Mouse (Mus musculus) midbrain, embryonic 16.5 days (tissue): ENCODE data around the gene Krt78. TPM values are rescaled to one million over a fixed set of nuclear protein-coding genes. Genes with fewer than 3 reads are reported as not detected.

Experiments used
- ATAC-seq: fragments of 200-750 bp; cut with Nextera tagmentation; 2 replicates; pipeline ENCODE4 v1.8.0; 2017; ENCODE audit warnings: moderate TSS enrichment
- H3K27ac ChIP-seq: fragments of 300-500 bp; sonication (generic); 2 replicates; pipeline ENCODE4 v1.5.1; 2014; ENCODE audit warnings: mild to moderate bottlenecking, low read length, mixed read lengths
- H3K27me3 ChIP-seq: fragments of 300-500 bp; sonication (generic); 2 replicates; pipeline ENCODE4 v1.6.1; 2014; ENCODE audit warnings: low read depth, low read length, mixed read lengths; ENCODE audit not compliant: control insufficient read depth, insufficient read depth
- H3K36me3 ChIP-seq: fragments of 300-500 bp; sonication (generic); 2 replicates; pipeline ENCODE4 v1.6.1; 2014; ENCODE audit warnings: mild to moderate bottlenecking, low read length, moderate library complexity, mixed read lengths; ENCODE audit not compliant: control insufficient read depth, insufficient read depth
- H3K4me1 ChIP-seq: fragments of 300-500 bp; sonication (generic); 2 replicates; pipeline ENCODE4 v1.6.1; 2014; ENCODE audit warnings: mild to moderate bottlenecking, low read length, mixed read lengths; ENCODE audit not compliant: control insufficient read depth, insufficient read depth
- H3K4me2 ChIP-seq: fragments of 300-500 bp; sonication (generic); 2 replicates; pipeline ENCODE4 v1.6.1; 2014; ENCODE audit warnings: mild to moderate bottlenecking, low read length, mixed read lengths
- H3K4me3 ChIP-seq: fragments of 300-500 bp; sonication (generic); 2 replicates; pipeline ENCODE4 v1.5.1; 2014; ENCODE audit warnings: low read depth, mild to moderate bottlenecking, low read length, moderate library complexity, mixed read lengths
- H3K9ac ChIP-seq: fragments of 300-500 bp; sonication (generic); 2 replicates; pipeline ENCODE4 v1.6.1; 2014; ENCODE audit warnings: low read depth, low read length, mixed read lengths
- H3K9me3 ChIP-seq: fragments of 300-500 bp; sonication (generic); replicated peaks from 2 replicates; pipeline ENCODE4 v1.6.1; 2014; ENCODE audit warnings: mild to moderate bottlenecking, low read length, mixed read lengths; ENCODE audit not compliant: control insufficient read depth, poor library complexity, severe bottlenecking
- WGBS: fragments of 180-500 bp; shearing (Covaris S2); extraction: QIAGEN DNeasy Blood & Tissue Kit; methylation state at CpG from one replicate; pipeline ENCODE4 v1.1.7; 2014; 5-methylcytosine and 5-hydroxymethylcytosine counted together
- polyA plus RNA-seq: library from polyadenylated mRNA; unstranded; fragments of >200 nt; fragmentation: Nextera tagmentation; extraction: Ambion mirVana; gene quantifications from 2 replicates; pipeline ENCODE4 v1.2.1, GENCODE M21; 2015

Gene Krt78
- polyA plus RNA-seq, 1 experiment from 2014 or later, result not detected

- H3K9me3 ChIP-seq, result no peaks in the 10 kb centered on the region
- no peak overlapping the region for H3K9ac ChIP-seq
- H3K36me3 ChIP-seq, result no peaks in the 10 kb centered on the region
- no peak overlapping the region for H3K4me3 ChIP-seq
- no peak overlapping the region for H3K4me2 ChIP-seq
- no peak overlapping the region for H3K27ac ChIP-seq
- no peak for ATAC-seq
- peaks cover 4% of the 10 kb centered on the region; the same call in 1 of the 2 replicates for H3K4me1 ChIP-seq
- H3K27me3 ChIP-seq, result no peaks in the 10 kb centered on the region
- 76% methylated on average over 1 of the region's 1 CpGs for WGBS
Observed at GRCm38 (mm10) chr15:101925041-101925440, 29.0 kb downstream of the Krt78 start.

- ATAC-seq, result no peak
- Histone ChIP-seq H3K4me2 (no peak within 1 kb of the TSS), H3K27me3 (no peaks in the 10 kb centered on the region), H3K9me3 (no peaks in the 10 kb centered on the region), H3K9ac (no peak within 1 kb of the TSS), H3K27ac (no peak within 1 kb of the TSS), H3K36me3 (no peaks in the 10 kb centered on the region), H3K4me3 (no peak within 1 kb of the TSS), H3K4me1 (peaks cover 2% of the 10 kb centered on the region; the same call in 1 of the 2 replicates)
- 81% methylated on average over 11 of the region's 11 CpGs for WGBS
Observed at GRCm38 (mm10) chr15:101924635-101925034, 29.5 kb downstream of the Krt78 start, which contains the start of gene Krt4. Gene Krt4 (minus strand): TSS chr15:101924735.

- no peak for ATAC-seq
- H3K27ac ChIP-seq, result no peak overlapping the region
- H3K4me1 ChIP-seq, result no peaks in the 10 kb centered on the region
- 94% methylated on average over 2 of the region's 2 CpGs for WGBS
- no peaks in the 10 kb centered on the region for H3K36me3 ChIP-seq
- no peak overlapping the region for H3K4me3 ChIP-seq
- H3K27me3 ChIP-seq, result no peaks in the 10 kb centered on the region
- no peak overlapping the region for H3K4me2 ChIP-seq
- no peaks in the 10 kb centered on the region for H3K9me3 ChIP-seq
- H3K9ac ChIP-seq, result no peak overlapping the region
Observed at GRCm38 (mm10) chr15:101922296-101922695, 31.8 kb downstream of the Krt78 start.

- Histone ChIP-seq H3K4me2 (no peak overlapping the region), H3K27ac (no peak overlapping the region), H3K9me3 (no peaks in the 10 kb centered on the region), H3K9ac (no peak overlapping the region), H3K4me3 (no peak overlapping the region), H3K4me1 (no peaks in the 10 kb centered on the region), H3K27me3 (no peaks in the 10 kb centered on the region), H3K36me3 (no peaks in the 10 kb centered on the region)
- WGBS, result 71% methylated on average over 2 of the region's 2 CpGs
- ATAC-seq, result no peak
Observed at GRCm38 (mm10) chr15:101916072-101916471, 38.0 kb downstream of the Krt78 start.

GRCm38 (mm10) chr15:101904849-101905248, 49.2 kb downstream of the Krt78 start:
- Histone ChIP-seq H3K4me3 (no peak overlapping the region), H3K4me1 (no peaks in the 10 kb centered on the region), H3K4me2 (no peak overlapping the region), H3K9ac (no peak overlapping the region), H3K36me3 (no peaks in the 10 kb centered on the region), H3K9me3 (no peaks in the 10 kb centered on the region), H3K27me3 (no peaks in the 10 kb centered on the region), H3K27ac (no peak overlapping the region)
- no peak for ATAC-seq
- WGBS, result 79% methylated on average over 5 of the region's 5 CpGs

GRCm38 (mm10) chr15:101902171-101903149, 51.6 kb downstream of the Krt78 start:
- Histone ChIP-seq H3K36me3 (no peaks in the 10 kb centered on the region), H3K9me3 (no peaks in the 10 kb centered on the region), H3K4me3 (no peak overlapping the region), H3K27ac (no peak overlapping the region), H3K27me3 (no peaks in the 10 kb centered on the region), H3K9ac (no peak overlapping the region), H3K4me2 (no peak overlapping the region), H3K4me1 (no peaks in the 10 kb centered on the region)
- WGBS, result 45% methylated on average over 12 of the region's 12 CpGs
- no peak for ATAC-seq

Other genes starting within 250 kb of the Krt78 start
- gene Krt5, start 241.4 kb downstream of the Krt78 start, polyA plus RNA-seq, result 0.08 TPM in 1 of 2 replicates, not detected in the other
- gene Krt71, start 211.2 kb downstream of the Krt78 start, polyA plus RNA-seq, result 0.09 and 0.21 TPM in 2 replicates
- gene Krt72, start 167.8 kb downstream of the Krt78 start, polyA plus RNA-seq, result not detected in 2 replicates
- 0.31 and 0.43 TPM in 2 replicates for gene Krt73, start 151.9 kb downstream of the Krt78 start, polyA plus RNA-seq
- not detected in 2 replicates for gene Krt2, start 136.1 kb downstream of the Krt78 start, polyA plus RNA-seq
- 14.5 and 14.7 TPM in 2 replicates for gene Krt1, start 103.5 kb downstream of the Krt78 start, polyA plus RNA-seq
- gene Krt77, start 84.6 kb downstream of the Krt78 start, polyA plus RNA-seq, result 0.45 and 0.73 TPM in 2 replicates
- 0.13 TPM in 1 of 2 replicates, not detected in the other for gene Krt76, start 61.4 kb downstream of the Krt78 start, polyA plus RNA-seq
- gene Krt4, start 29.6 kb downstream of the Krt78 start, polyA plus RNA-seq, result not detected in 2 replicates
- gene Krt79, start 14.0 kb downstream of the Krt78 start, polyA plus RNA-seq, result 0.25 and 0.51 TPM in 2 replicates
- gene Krt8, start 50.2 kb upstream of the Krt78 start, polyA plus RNA-seq, result 2.2 TPM in 2 replicates
- 3.8 and 5.1 TPM in 2 replicates for gene Krt18, start 73.9 kb upstream of the Krt78 start, polyA plus RNA-seq
- gene Eif4b, start 119.5 kb upstream of the Krt78 start, polyA plus RNA-seq, result 87.3 and 90.0 TPM in 2 replicates
- gene Tns2, start 146.1 kb upstream of the Krt78 start, polyA plus RNA-seq, result 7.4 and 9.4 TPM in 2 replicates
- gene Spryd3, start 181.9 kb upstream of the Krt78 start, polyA plus RNA-seq, result 81.1 and 95.9 TPM in 2 replicates
- gene Igfbp6, start 190.1 kb upstream of the Krt78 start, polyA plus RNA-seq, result 2.5 and 3.1 TPM in 2 replicates
- gene Soat2, start 196.2 kb upstream of the Krt78 start, polyA plus RNA-seq, result 0.21 TPM in 1 of 2 replicates, not detected in the other
- 54.0 and 59.2 TPM in 2 replicates for gene Zfp740, start 249.0 kb upstream of the Krt78 start, polyA plus RNA-seq